Mouse (Mus musculus): ENCODE measurements around the gene 1600014C10Rik. TPM values are rescaled to one million over a fixed set of nuclear protein-coding genes. Genes with fewer than 3 reads are reported as not detected.
A peak's percentile ranks its signal among the peaks of the same experiment; 100 is the strongest.

Gene 1600014C10Rik
- total RNA-seq (2015; ENCODE audit: low replicate concordance) (2.9 and 3.2 TPM in 2 replicates), total RNA-seq (2017; ENCODE audit: low replicate concordance) (3.3 and 3.6 TPM in 2 replicates)

DNA sequence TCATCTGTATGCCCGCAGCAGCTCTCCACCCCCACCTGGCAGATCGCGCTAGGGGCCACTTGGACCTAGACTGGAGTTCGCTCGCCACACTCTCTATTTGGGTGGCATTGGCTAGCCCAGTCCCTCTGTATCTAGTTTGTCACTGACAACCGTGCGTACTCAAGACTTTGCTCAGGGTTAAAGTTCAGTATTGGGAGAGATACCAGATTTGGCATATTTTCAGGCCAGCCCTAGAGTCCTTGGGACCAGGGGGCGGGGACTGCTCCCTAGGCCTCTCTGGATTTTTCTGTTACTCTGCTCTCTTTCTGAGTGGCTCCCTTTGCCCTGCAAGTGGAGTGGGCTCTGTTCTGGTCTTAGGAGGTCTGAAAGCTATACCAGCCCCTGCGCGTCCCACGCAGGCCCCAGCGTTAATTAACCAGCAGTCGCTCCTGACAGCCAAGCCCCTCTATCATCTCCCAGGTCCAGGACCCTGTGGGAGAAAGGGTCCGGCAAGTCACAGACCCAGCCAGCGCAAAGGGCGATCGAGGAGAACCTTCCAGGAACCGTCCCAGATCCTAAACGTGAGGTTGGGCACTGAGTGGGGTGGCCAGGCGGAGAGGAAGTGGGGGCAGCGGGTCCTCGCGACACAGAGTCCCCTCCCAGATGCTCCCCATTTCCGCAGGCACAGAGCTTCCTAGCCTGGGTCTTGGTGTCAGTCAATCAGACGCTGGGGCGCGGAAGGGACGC, at the start of gene 1600014C10Rik:
TSS of gene 1600014C10Rik (plus strand) at position 256 of the 726 bp plus-strand sequence.
- ATAC-seq (replicated peaks; ENCODE audit: low FRiP score, poor library complexity, severe bottlenecking): peak; percentile 60

DNA sequence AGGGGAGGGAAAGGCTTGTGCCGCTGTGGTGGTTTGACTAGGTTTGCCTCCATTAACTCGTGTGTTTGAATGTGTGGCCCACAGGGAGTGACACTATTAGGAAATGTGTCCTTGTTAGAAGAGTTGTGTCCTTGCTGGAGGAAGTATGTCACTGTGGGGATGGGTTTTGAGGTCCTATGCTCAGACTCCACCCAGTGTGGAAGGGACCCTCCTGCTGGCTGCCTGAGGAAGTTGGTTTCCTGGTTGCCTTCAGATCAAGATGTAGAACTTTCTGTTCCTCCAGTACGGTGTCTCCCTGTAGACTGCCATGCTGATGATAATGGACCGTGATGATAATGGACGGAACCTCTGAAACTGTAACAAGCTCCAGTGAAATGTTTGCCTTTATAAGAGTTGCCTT, 48.5 kb upstream of the 1600014C10Rik start:
- no peak for ATAC-seq (replicated peaks; ENCODE audit: low FRiP score, poor library complexity, severe bottlenecking)

DNA sequence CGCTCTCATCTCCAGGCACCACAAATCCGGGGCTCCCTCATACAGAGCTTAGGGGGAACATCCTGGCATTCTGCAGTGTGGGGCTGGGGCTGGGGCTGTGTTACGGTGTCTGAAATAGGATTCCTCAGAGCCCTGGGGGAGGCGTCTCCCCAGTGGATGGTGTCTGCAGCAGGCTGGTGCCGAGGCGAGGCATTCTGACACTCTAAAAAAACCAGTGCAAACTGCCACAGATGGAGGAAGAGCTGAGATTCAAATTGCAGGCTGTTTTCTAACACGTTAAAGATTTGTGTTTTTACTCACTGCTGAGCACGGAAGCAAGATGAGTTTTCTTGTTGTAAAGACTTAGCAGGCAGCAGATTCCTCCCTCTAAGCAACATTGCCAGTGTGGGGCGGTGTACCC, 42.7 kb upstream of the 1600014C10Rik start:
- ATAC-seq (replicated peaks; ENCODE audit: low FRiP score, poor library complexity, severe bottlenecking): no peak

DNA sequence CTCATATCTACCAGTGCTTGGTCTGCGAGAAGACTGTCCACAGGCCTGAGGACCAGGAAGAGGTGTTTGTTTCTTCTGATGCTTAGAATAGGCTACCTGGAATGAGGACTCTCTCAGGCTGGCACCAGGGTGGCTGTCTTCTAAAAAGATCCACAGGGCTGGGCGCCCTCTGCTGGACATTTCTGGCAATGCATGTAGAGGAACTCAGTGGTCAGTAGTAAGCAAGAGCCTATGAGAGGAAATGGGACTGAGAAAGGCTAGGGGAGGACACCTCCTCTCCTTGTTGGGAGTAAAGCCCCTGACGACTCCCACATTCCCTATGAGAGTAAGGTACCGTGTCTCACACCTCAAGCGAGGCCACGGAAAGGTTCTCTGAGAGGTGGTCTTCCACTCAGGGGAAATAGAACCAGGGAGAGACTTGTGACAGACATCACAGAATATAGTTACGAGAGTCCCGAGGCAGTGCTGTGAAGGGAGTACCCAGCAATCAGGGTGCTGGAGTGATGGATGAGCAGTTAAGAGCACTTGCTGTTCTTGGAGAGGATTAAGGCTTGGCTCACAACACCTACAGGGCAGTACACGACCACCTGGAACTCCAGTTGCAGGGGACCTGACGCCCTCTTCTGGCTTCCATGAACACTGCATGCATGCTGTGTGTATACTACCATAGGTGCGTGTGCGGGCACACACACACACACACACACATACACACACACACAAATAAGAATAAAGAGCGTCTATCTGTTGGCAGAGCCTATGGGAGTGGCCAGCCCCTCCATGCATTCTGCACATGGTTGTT, 41.1 kb upstream of the 1600014C10Rik start:
- ATAC-seq (replicated peaks; ENCODE audit: low FRiP score, poor library complexity, severe bottlenecking): peak; percentile 75

DNA sequence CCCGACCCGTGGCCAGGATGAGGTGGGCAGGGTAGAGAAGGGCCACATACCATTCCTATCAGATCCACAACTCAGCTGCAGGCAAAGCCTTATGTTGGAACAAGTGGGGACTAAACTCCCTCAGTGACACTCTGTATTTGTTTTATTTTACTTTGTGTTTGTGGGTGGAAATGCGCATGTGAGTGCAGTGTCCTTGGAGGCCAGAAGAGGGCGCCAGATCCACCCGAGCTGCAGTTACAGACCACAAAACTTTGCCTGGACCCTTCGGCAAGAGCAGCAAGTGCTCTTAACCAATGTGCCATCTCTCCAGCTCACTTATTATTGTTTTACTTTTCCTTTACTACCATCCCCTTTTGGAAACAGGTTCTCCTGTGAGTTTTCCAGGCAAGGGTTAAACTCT, 35.5 kb upstream of the 1600014C10Rik start:
- no peak for ATAC-seq (replicated peaks; ENCODE audit: low FRiP score, poor library complexity, severe bottlenecking)

DNA sequence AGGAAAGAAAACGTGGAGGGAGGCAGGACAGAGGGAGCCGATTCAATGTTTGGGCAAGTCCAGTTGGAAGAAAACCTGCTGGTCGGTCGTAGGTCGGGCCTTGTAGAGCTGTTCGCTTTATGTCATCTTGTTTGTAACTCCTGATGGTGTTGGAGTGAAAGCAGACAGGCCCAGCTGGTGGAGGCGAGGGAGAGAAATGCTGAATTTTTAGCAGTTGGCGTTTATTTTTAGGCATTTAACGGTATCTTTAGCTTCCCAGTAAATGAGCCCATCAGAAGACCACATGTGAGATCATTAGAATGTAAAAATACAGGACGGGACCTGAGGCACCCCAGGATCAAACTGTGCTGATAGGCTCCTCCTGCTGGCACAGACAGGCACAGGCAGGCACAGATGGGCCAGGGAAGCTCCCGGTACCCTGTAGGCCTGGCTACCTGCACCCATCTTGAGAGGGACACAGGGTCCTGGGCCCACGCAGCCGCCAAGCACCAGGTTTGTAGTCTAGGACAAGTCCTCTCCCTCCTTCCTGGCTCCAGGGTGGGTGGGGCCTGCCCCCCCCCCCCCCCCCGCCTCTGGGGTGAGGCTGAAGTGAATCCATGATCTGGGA, 31.2 kb upstream of the 1600014C10Rik start:
- ATAC-seq (replicated peaks; ENCODE audit: low FRiP score, poor library complexity, severe bottlenecking): no peak

DNA sequence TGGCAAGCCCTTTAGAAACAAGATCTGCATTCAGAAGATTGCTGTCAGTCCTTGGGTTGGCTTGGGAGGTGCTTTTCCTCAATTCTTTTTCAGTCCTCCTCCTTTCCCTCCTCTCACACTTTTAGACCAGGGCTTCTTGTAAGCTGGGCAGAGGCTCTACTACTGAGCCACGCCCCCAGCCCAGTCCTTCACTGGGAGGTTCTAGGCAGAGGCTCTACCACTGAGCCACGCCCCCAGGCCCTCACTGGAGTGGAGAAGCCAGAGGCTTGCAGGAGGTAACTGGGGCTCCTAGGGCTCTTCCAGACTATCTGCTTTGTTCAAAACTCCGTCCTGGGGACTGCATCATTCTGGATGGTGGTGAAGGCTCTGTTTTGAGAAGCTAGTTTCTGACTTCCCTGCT, 30.4 kb upstream of the 1600014C10Rik start:
- ATAC-seq (replicated peaks; ENCODE audit: low FRiP score, poor library complexity, severe bottlenecking): no peak

GRCm38 (mm10) chr7:38155829-38156228, 27.2 kb upstream of the 1600014C10Rik start:
- ATAC-seq (replicated peaks; ENCODE audit: low FRiP score, poor library complexity, severe bottlenecking): no peak

DNA sequence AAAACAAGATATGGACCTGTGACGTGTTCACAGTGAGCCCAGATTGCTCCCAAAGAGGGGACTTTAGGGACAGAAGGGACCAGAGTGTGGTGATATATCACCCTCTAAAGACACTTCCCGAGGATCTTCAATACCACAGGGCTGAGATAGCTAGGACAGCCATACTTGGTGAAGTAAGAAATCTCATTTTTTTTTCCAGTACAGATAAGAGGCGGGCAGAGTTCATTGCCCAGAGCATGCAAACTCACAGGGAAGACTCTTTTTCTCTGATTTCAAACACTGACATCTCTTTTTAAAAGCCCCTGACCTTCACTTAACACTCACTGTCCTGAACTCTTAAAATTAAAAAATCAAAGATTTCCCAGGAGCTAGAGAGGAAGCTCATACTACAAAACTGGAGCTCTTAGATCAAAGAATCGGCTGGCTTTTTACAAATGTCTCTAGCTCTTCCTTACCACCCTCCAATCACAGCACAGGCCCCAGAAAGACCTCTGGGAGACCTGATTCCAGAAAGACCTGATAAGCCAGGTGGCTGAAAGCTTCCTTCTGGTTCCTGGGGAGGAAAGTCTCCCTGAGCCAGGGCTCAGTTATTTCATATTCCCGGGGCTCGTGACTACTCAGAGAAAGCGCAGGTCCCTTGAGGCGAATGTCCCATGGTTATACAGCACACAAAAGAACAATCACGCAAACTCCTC, 24.1 kb upstream of the 1600014C10Rik start:
- no peak for ATAC-seq (replicated peaks; ENCODE audit: low FRiP score, poor library complexity, severe bottlenecking)

GRCm38 (mm10) chr7:38161438-38161837, 21.6 kb upstream of the 1600014C10Rik start:
- ATAC-seq (replicated peaks; ENCODE audit: low FRiP score, poor library complexity, severe bottlenecking): 0 out of 2 replicates have a peak, but pooled peaks have one; percentile 57

GRCm38 (mm10) chr7:38163433-38164050, 19.5 kb upstream of the 1600014C10Rik start:
- ATAC-seq (replicated peaks; ENCODE audit: low FRiP score, poor library complexity, severe bottlenecking): no peak

GRCm38 (mm10) chr7:38166930-38167645, 15.9 kb upstream of the 1600014C10Rik start:
- no peak for ATAC-seq (replicated peaks; ENCODE audit: low FRiP score, poor library complexity, severe bottlenecking)

GRCm38 (mm10) chr7:38167724-38168141, 15.3 kb upstream of the 1600014C10Rik start:
- ATAC-seq (replicated peaks; ENCODE audit: low FRiP score, poor library complexity, severe bottlenecking): no peak

- no peak for ATAC-seq (replicated peaks; ENCODE audit: low FRiP score, poor library complexity, severe bottlenecking)
Observed at GRCm38 (mm10) chr7:38173871-38174270, 9.1 kb upstream of the 1600014C10Rik start.

GRCm38 (mm10) chr7:38174321-38175148, 8.5 kb upstream of the 1600014C10Rik start:
- ATAC-seq (replicated peaks; ENCODE audit: low FRiP score, poor library complexity, severe bottlenecking): no peak

GRCm38 (mm10) chr7:38176056-38176455, 7.0 kb upstream of the 1600014C10Rik start:
- ATAC-seq (replicated peaks; ENCODE audit: low FRiP score, poor library complexity, severe bottlenecking): no peak

GRCm38 (mm10) chr7:38179896-38180295, 3.1 kb upstream of the 1600014C10Rik start:
- no peak for ATAC-seq (replicated peaks; ENCODE audit: low FRiP score, poor library complexity, severe bottlenecking)

- no peak for ATAC-seq (replicated peaks; ENCODE audit: low FRiP score, poor library complexity, severe bottlenecking)
Observed at GRCm38 (mm10) chr7:38181366-38181765, 1.7 kb upstream of the 1600014C10Rik start.

Measured in erythroid progenitor cell, adult 5-6 weeks (primary cell).